Mouse (Mus musculus) lung, embryonic 14.5 days (tissue): ENCODE results near the gene Cntn6. TPM values are rescaled to one million over a fixed set of nuclear protein-coding genes. Genes with fewer than 3 reads are reported as not detected.

ENCODE experiments used
- ATAC-seq: fragments of 200-750 bp; cut with Nextera tagmentation; 2 replicates; pipeline ENCODE4 v1.8.0; 2017; ENCODE audit warnings: mild to moderate bottlenecking, moderate TSS enrichment, moderate library complexity; ENCODE audit not compliant: insufficient read depth
- DNase-seq: peaks from one replicate; pipeline ENCODE4 v3.0.0-alpha.2; 2015
- H3K27ac ChIP-seq: fragments of 300-500 bp; sonication (generic); 2 replicates; pipeline ENCODE4 v1.5.1; 2014; ENCODE audit warnings: low read depth, mild to moderate bottlenecking, moderate library complexity
- H3K27me3 ChIP-seq: fragments of 300-500 bp; sonication (generic); 2 replicates; pipeline ENCODE4 v1.6.1; 2014; ENCODE audit warnings: low read length, control low read depth; ENCODE audit not compliant: insufficient read depth
- H3K36me3 ChIP-seq: fragments of 300-500 bp; sonication (generic); 2 replicates; pipeline ENCODE4 v1.6.1; 2014; ENCODE audit warnings: control low read depth; ENCODE audit not compliant: insufficient read depth
- H3K4me1 ChIP-seq: fragments of 300-500 bp; sonication (generic); 2 replicates; pipeline ENCODE4 v1.6.1; 2014; ENCODE audit warnings: antibody characterized with exemption, control low read depth; ENCODE audit not compliant: insufficient read depth
- H3K4me2 ChIP-seq: fragments of 300-500 bp; sonication (generic); 2 replicates; pipeline ENCODE4 v1.6.1; 2014; ENCODE audit warnings: mild to moderate bottlenecking
- H3K4me3 ChIP-seq: fragments of 300-500 bp; sonication (generic); 2 replicates; pipeline ENCODE4 v1.5.1; 2014; ENCODE audit warnings: low read depth, low read length
- H3K9ac ChIP-seq: fragments of 300-500 bp; sonication (generic); 2 replicates; pipeline ENCODE4 v1.6.1; 2014
- H3K9me3 ChIP-seq: fragments of 300-500 bp; sonication (generic); 2 replicates; pipeline ENCODE4 v1.6.1; 2016; ENCODE audit warnings: low read depth, low read length, control low read depth
- CTCF ChIP-seq: IDR thresholded peaks from 2 replicates; pipeline ENCODE4 v1.5.1; 2016; ENCODE audit warnings: antibody characterized with exemption, low read depth
- WGBS: fragments of 180-500 bp; shearing (Covaris S2); extraction: QIAGEN DNeasy Blood & Tissue Kit; methylation state at CpG from one replicate; pipeline ENCODE4 v1.1.7; 2014; 5-methylcytosine and 5-hydroxymethylcytosine counted together
- polyA plus RNA-seq: library from polyadenylated mRNA; unstranded; fragments of >200 nt; fragmentation: Nextera tagmentation; extraction: Ambion mirVana; gene quantifications from 2 replicates; pipeline ENCODE4 v1.2.1, GENCODE M21; 2014

The Cntn6 gene
- polyA plus RNA-seq, 1 experiment from 2014 or later = not detected

GRCm38 (mm10) chr6:104758125-104758524 lies 265.5 kb downstream of the Cntn6 start:
- Histone ChIP-seq H3K9me3 (no peaks in the 10 kb centered on the region), H3K27ac (no peak overlapping the region), H3K36me3 (no peaks in the 10 kb centered on the region), H3K4me2 (no peak overlapping the region), H3K4me1 (no peaks in the 10 kb centered on the region), H3K9ac (no peak overlapping the region), H3K4me3 (no peak overlapping the region), H3K27me3 (no peaks in the 10 kb centered on the region)
- no peak for TF ChIP-seq CTCF
- DNase-seq (no peak), ATAC-seq (no peak)

GRCm38 (mm10) chr6:104761226-104761625 lies 268.6 kb downstream of the Cntn6 start:
- H3K4me2 ChIP-seq = no peak overlapping the region
- H3K9ac ChIP-seq = no peak overlapping the region
- H3K36me3 ChIP-seq = no peaks in the 10 kb centered on the region
- no peaks in the 10 kb centered on the region for H3K4me1 ChIP-seq
- no peak for ATAC-seq
- H3K27me3 ChIP-seq = no peaks in the 10 kb centered on the region
- no peak for TF ChIP-seq CTCF
- H3K27ac ChIP-seq = no peak overlapping the region
- H3K9me3 ChIP-seq = no peaks in the 10 kb centered on the region
- 77% methylated on average over 3 of the region's 3 CpGs for WGBS
- DNase-seq = no peak
- no peak overlapping the region for H3K4me3 ChIP-seq

- ATAC-seq = no peak
- Histone ChIP-seq H3K9ac (no peak overlapping the region), H3K27me3 (no peaks in the 10 kb centered on the region), H3K4me1 (no peaks in the 10 kb centered on the region), H3K4me2 (no peak overlapping the region), H3K36me3 (no peaks in the 10 kb centered on the region), H3K9me3 (no peaks in the 10 kb centered on the region), H3K4me3 (no peak overlapping the region), H3K27ac (no peak overlapping the region)
- 83% methylated on average over 3 of the region's 3 CpGs for WGBS
- TF ChIP-seq CTCF = no peak
- no peak for DNase-seq
These were observed 291.3 kb downstream of the Cntn6 start for GRCm38 (mm10) chr6:104783891-104784290.

GRCm38 (mm10) chr6:104787502-104787901 lies 294.9 kb downstream of the Cntn6 start:
- 69% methylated on average over 2 of the region's 2 CpGs for WGBS
- Histone ChIP-seq H3K9me3 (no peaks in the 10 kb centered on the region), H3K9ac (no peak overlapping the region), H3K4me2 (no peak overlapping the region), H3K4me1 (no peaks in the 10 kb centered on the region), H3K36me3 (no peaks in the 10 kb centered on the region), H3K4me3 (no peak overlapping the region), H3K27ac (no peak overlapping the region), H3K27me3 (no peaks in the 10 kb centered on the region)
- ATAC-seq = no peak
- no peak for TF ChIP-seq CTCF
- DNase-seq = no peak

- WGBS = 46% methylated on average over 4 of the region's 4 CpGs
- no peak overlapping the region for H3K27ac ChIP-seq
- H3K4me2 ChIP-seq = no peak overlapping the region
- no peaks in the 10 kb centered on the region for H3K9me3 ChIP-seq
- H3K9ac ChIP-seq = no peak overlapping the region
- H3K27me3 ChIP-seq = no peaks in the 10 kb centered on the region
- H3K4me1 ChIP-seq = no peaks in the 10 kb centered on the region
- no peak for DNase-seq
- H3K4me3 ChIP-seq = no peak overlapping the region
- no peaks in the 10 kb centered on the region for H3K36me3 ChIP-seq
- TF ChIP-seq CTCF = no peak
- no peak for ATAC-seq
These were observed 315.9 kb downstream of the Cntn6 start for GRCm38 (mm10) chr6:104808526-104808925.

GRCm38 (mm10) chr6:104815610-104816009 lies 323.0 kb downstream of the Cntn6 start:
- Histone ChIP-seq H3K4me3 (no peak overlapping the region), H3K9ac (no peak overlapping the region), H3K9me3 (no peaks in the 10 kb centered on the region), H3K4me1 (no peaks in the 10 kb centered on the region), H3K27me3 (no peaks in the 10 kb centered on the region), H3K4me2 (no peak overlapping the region), H3K36me3 (no peaks in the 10 kb centered on the region), H3K27ac (no peak overlapping the region)
- ATAC-seq (no peak), DNase-seq (no peak)
- TF ChIP-seq CTCF = no peak
- 77% methylated on average over 2 of the region's 2 CpGs for WGBS

- no peak for DNase-seq
- no peak overlapping the region for H3K4me2 ChIP-seq
- ATAC-seq = no peak
- no peak overlapping the region for H3K9ac ChIP-seq
- WGBS = 79% methylated on average over 1 of the region's 1 CpGs
- no peaks in the 10 kb centered on the region for H3K36me3 ChIP-seq
- H3K4me1 ChIP-seq = no peaks in the 10 kb centered on the region
- H3K4me3 ChIP-seq = no peak overlapping the region
- no peaks in the 10 kb centered on the region for H3K9me3 ChIP-seq
- H3K27ac ChIP-seq = no peak overlapping the region
- H3K27me3 ChIP-seq = no peaks in the 10 kb centered on the region
- TF ChIP-seq CTCF = no peak
These were observed 387.1 kb downstream of the Cntn6 start for GRCm38 (mm10) chr6:104879711-104880110.

GRCm38 (mm10) chr6:104884021-104884420 lies 391.4 kb downstream of the Cntn6 start:
- DNase-seq (no peak), ATAC-seq (no peak)
- Histone ChIP-seq H3K9me3 (no peaks in the 10 kb centered on the region), H3K4me2 (no peak overlapping the region), H3K4me1 (no peaks in the 10 kb centered on the region), H3K27ac (no peak overlapping the region), H3K9ac (no peak overlapping the region), H3K36me3 (no peaks in the 10 kb centered on the region), H3K27me3 (no peaks in the 10 kb centered on the region), H3K4me3 (no peak overlapping the region)
- WGBS = 46% methylated on average over 2 of the region's 2 CpGs
- no peak for TF ChIP-seq CTCF
